Mouse (Mus musculus): ENCODE data around the gene Zfp652.
A peak's percentile ranks its signal among the peaks of the same experiment; 100 is the strongest.
"Not testable (repeated sequence)": the region's sequence is repeated elsewhere in the genome, so short reads cannot be mapped to it uniquely, and the experiment has no call there.

Zfp652 gene

DNA sequence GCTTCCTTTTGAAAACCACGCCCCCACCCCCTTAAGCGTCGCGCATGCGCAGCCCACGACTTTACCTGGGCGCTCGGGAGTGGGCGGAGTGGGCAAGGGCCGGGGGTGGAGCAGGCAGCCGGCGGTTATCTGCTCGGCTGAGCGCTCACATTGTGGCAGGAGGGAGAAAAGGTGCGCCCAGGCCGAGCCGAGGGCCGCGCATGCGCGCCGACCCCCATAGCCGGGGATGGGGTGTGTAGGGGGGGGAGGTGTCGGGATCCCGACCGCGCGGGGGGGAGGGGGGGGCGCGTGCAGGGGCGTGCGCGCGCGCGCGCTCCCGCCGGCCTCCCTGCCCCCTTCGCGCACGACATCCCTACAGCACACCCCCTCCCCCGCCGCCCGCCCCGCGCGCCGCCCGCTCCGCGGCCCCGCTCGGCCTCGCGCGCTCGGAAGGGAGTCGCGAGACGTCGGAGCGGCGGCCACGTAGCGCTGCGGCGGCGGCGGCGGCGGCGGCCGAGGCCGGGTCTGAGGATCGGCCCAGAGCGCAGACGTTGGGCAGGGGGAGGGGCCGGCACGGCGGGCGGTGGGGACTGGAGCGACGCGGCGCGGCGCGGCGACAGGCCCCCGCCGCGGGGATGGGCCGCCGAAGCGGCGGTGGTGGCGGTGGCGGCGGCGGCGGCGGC lies at the start of gene Zfp652:
TSS of gene Zfp652 (plus strand) at position 111 of the 662 bp plus-strand sequence.
- DNase-seq: peak; percentile 92

DNA sequence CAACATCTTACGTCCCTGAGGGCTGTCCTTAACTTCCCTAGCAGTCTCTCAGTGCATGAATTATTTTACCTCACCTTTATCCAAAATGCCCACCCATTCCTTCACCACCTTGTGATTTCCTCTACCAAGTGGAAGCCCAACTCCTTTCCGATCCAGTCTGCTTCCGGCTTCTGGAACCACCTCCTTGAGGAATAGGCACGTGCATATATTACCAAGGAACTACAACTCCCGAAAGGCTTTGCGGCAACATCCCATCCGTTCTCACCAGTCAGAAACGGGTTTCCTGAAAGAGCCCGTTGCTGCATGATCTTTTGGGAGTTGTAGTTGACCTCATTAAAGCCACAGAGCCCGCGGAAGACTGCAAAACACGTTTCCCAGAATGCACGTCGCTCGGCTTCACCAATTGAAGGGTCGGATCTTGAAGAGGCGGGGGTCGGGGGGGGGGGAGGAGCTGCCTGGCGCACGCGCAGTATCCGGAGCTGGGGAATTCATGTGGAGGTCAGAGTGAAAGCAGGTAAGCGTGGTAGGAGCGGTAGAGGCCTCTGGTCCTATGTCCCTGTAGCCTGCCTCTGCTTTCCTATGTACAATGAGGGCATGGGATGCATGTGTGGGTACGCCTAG lies 45.8 kb upstream of the Zfp652 start, which contains the start of gene Phb:
TSS of gene Phb (plus strand) at position 429 of the 621 bp plus-strand sequence.
- peak; percentile 95 for DNase-seq

DNA sequence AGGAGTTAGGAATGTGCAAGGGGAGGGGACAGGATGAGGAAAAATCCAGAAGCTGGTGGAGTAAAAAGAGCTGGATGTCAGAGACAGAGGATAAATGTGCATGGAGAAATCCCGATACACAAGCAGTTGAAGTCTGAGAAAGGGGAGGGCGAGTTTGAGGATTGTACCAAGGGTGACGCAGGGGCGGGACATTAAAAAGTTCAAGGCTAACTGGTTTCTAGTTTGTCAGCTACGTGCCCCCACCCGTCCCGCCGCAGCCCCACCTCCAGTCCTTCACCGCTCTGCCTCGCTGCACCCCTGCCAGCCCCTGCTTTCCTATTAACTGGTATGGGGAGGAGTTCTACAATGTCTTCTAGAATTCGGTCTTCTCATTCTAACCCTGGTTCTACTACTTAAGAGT lies 45.3 kb upstream of the Zfp652 start:
- DNase-seq: peak; percentile 73

DNA sequence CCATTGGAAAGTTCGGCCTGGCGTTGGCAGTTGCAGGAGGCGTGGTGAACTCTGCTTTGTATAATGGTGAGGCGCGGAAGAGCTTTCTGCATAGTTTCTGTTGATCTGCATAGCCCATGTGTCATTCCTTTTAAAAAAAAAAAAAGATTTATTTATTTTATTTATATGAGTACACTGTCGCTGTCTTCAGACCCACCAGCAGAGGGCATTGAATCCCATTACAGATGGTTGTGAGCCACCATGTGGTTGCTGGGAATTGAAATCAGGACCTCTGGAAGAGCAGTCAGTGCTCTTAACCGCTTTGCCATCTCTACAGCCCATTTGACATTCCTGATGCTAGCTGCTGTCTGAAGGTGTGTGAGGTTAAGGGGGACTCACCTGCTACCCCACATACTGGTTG lies 44.4 kb upstream of the Zfp652 start:
- not testable (repeated sequence) for DNase-seq

DNA sequence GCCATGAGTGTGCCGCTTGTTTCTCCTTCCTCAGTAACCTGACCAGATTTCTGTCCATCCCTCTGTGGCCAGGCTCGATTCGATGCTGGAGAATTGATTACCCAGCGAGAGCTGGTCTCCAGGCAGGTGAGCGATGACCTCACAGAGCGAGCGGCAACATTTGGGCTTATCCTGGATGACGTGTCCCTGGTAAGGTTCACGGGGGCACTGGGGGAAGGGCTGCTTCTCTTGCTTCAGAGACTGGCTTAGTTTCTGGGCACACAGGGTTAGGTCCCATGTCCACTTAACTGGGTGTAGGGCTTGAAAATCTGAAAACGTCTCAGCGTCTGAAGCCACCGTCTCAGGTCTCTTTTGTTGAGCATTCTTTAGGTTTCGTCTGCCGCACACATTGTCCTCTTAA lies 37.0 kb upstream of the Zfp652 start:
- no peak for DNase-seq

DNA sequence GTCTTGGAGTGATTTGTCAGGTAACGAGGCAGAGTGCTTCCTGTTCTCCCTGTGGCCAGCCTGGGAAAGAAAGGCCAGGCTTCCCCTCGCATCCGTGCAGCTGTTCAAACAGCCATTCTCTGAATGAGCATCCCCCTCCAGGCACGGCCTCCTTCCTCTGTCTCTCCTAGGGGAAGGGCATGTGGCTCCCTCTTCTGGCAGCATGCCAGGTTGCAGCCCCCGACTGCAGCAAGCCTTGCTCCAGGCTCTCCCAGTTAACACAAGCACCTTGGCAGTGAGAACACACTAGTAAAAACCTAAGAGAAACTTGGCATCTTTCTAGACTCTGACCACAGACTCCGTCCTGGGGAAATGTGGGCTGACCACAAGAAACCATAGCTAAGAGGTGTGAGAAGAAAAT lies 36.2 kb upstream of the Zfp652 start:
- DNase-seq: peak; percentile 87

DNA sequence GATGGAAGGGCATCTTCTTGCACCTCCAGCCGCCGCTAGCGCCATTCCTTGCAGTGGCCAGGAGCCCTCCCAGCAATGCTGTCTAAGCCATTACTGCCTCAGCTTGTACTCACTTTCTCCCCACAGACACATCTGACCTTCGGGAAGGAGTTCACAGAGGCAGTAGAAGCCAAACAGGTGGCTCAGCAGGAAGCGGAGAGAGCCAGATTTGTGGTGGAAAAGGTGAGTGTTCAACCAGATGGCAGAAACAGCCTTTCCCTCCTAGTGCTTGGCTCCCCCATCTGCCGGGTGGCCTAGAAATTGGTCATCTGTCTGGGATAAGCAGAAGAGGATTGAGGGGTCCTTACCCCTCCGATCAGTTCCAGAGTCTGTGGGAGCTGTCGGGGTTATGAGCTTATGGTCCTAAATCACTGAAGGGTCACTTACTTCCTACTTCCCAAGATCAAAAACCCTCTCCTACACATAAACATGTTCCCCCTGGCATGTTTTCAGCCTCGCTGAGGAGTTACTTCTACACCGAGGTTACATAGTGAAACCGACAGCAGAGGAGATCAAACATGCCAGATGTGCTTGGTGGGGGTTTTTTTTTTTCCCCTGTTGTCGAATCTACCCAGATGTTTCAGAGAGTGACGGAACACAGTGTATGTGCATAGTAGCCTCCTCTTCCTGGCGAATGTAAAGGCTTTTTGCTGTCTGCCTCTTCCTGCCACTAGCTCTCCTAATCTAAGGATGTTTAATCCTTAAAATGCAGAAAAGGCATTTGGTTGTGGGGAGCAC lies 34.4 kb upstream of the Zfp652 start:
- DNase-seq: no peak

DNA sequence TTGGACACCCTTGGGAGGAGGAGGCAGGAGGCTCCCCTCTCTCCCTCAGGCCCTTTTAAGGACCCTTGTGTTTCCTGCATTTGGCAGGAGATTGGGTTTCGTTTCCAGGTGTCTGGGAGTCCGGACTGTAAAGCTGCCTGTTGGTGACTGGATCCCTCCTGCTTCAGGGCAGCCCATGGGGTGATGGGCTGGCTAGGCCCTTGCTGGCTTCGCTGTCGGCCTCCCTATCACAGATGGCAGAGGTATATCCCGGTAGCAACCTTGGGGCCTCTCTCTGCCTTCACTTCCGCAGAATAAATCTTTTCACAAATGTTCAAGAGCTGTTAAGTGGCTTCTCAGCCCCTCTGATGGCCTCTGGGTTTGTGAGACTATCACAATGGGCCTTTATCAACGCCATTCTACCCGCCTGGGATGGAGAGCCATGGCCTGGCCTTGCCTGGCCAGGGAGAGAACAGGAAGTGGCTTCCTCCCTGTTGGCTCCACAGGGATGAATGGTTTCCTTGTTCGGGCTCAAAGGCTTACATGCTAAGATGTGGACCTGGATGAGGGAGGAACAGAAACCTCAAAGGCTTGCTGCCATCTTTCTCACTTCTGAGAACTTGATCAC lies 30.4 kb upstream of the Zfp652 start:
- DNase-seq: no peak

DNA sequence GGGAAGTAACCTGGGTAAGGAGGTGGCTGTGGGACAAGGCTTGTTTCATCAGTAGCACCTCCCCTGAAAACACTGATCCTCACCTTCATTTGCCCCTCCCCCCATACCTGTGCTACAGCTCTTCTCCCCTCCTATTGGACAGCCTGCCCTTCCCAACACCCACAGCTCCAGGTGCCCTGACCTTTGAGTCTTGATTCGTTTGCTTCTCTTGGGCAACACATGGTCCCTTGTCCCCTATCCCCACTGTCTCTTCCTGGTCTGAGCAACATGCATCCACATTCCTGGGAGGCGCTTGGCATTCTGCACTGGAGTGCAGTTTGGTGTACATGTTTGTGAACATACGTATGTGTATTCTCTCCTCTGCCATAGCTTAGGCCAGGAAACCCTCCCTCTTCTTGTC lies 29.5 kb upstream of the Zfp652 start:
- no peak for DNase-seq

DNA sequence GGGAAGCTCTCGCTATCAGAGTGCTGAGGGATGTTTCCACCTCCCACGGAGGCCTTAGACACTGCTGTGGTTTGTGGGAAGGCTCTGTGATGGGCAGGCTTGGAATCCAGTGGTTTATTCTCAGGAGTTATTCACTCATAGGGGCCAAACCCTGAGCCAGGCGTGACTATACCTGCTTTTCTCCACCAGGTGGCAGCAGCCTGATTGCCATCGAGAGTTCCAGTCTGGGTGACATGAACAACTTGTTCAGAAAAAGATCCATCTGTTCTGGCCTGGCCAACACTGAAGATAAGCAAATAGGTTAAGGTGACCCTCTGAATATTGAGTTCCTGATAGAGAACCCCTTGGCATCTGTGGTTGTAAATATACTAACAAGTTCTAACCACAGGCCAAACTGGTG lies 26.4 kb upstream of the Zfp652 start:
- DNase-seq: peak; percentile 86

DNA sequence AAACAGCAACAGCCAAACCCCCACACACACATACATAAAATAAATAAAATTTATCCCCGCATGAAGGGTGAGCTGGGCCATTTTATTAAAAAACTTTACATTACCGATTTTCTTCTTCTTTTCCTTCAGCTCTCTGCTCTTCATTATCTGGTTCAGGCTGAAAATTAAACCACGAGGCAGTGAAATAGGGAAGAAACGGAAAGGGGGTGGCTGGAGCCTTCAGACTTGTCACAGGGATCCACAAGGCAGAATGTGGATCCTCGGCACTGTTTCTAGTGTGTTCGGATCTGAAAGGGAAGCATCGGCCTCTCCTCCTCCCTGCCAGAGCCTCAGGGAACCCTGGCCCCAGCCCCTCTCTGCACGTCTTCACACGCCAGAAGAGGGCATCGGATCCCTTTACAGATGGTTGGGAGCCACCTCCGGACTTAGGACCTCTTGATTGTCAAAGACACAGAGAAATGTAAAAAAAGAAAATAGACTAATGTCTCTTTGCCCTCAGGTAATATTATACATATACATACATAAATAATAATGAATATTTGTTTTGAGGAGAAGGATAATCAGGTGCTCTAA lies 25.3 kb upstream of the Zfp652 start:
- DNase-seq: peak; percentile 53

DNA sequence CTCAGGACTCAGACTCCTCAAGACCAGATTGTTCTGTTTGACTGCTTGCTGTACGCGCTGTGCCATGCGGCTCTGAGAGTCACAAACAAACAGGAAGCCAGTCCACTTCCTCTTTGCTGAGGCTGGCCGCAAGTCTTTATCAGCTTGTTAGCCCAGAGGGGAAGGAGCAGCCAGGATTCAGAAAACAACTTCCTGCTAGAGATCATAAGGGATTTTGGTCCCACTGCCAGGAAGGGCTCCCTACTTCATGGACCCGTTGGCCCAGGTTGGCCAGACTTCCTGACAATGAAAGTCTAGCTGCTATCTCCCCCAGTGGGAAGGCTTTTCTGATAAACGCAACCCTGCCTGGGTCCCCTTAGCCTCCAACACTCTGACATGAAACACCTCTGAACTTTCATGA lies 24.0 kb upstream of the Zfp652 start:
- DNase-seq: peak; percentile 65

DNA sequence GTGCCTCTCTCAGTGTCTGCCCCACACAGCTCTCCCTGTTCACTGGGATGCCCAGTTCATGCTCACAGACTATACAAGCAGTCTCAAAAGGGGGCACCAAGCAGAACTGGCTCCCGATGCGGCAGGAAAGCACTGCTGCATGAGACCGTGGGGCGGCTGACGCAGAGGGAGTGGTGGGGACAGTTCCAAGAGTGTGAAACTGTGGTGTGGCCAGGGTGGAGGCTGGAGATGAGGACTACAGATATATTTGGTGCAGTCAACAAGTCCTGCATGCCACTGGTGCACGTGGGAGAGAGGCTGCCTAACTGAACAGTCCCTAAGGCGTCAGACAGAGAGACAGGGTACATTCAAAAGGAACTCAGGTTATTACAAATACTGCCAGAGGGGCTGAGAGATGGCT lies 23.5 kb upstream of the Zfp652 start:
- no peak for DNase-seq

DNA sequence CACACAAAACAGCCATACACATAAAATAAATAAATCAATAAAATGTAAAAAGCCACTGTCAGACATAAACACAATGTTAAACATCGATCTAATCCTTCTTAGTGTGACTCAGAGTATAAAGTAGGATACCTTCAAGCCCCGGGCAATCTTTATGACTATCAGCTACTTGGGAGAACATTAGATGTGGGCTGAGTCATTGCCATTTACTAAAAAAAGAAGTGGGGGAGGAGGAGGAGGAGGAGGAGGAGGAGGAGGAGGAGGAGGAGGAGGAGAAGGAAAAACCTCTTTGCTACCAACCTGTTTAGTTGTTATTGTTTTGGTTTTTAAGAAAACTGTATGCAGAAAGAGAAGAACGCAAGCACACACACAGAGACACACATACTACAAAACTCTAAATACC lies 22.9 kb upstream of the Zfp652 start:
- no peak for DNase-seq

DNA sequence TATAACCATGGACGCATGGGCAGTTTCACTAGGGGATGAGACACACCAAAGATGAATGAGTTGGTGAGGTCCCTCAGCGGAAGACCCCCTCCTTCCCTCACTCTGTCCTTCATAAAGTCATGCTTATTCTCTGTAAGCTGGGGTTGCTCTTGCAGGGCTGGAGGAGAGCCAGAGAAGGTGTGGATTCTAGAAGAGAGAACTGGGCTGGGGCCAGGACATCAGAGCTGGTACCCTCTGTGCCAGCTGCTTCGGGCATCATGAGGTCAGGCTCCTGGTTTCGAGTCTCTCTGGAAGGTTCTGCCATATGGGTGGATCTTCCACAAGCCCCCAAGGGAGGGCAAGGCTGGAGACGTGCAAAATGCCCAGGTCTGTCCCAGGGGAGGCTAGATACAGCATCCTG lies 13.9 kb upstream of the Zfp652 start:
- no peak for DNase-seq

DNA sequence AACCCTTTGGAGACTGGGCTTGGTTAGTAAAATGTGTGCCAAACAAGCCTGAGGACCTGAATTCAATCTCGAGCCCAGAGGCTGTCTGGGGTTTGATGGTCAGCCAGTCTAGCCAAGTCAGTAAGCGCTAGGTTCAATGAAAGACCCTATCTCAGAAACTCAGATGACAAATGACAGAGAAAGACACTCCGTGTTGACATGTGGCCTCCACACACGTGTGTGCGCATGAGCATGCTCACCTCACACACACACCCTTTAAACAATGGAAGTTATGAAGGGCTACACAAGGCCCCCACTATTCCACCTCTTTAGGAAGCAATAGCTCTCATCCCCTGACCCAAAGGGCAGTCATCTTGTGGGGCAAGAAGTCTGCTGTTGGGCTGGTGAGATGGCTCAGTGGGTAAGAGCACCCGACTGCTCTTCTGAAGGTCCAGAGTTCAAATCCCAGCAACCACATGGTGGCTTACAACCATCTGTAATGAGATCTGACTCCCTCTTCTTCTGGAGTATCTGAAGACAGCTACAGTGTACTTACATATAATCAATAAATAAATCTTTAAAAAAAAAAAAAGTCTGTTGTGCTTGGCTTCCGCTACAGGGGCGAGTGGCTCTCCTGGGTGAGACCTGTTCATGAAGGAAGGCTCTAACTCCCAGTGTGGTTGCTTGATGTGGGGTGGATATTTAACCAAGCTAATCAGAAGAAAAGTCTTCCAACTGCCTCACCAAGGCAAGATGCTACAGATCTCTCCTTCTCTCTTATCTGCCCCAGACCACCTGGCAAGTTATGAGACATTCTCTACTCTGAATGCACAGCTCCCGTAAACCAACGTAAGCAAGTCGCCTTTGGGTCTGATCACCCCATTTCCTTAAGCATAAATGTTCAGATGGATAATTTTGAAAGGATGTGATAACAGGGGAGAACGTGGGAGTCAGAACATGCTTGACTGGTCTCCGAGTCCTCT lies 11.4 kb upstream of the Zfp652 start:
- no peak for DNase-seq

DNA sequence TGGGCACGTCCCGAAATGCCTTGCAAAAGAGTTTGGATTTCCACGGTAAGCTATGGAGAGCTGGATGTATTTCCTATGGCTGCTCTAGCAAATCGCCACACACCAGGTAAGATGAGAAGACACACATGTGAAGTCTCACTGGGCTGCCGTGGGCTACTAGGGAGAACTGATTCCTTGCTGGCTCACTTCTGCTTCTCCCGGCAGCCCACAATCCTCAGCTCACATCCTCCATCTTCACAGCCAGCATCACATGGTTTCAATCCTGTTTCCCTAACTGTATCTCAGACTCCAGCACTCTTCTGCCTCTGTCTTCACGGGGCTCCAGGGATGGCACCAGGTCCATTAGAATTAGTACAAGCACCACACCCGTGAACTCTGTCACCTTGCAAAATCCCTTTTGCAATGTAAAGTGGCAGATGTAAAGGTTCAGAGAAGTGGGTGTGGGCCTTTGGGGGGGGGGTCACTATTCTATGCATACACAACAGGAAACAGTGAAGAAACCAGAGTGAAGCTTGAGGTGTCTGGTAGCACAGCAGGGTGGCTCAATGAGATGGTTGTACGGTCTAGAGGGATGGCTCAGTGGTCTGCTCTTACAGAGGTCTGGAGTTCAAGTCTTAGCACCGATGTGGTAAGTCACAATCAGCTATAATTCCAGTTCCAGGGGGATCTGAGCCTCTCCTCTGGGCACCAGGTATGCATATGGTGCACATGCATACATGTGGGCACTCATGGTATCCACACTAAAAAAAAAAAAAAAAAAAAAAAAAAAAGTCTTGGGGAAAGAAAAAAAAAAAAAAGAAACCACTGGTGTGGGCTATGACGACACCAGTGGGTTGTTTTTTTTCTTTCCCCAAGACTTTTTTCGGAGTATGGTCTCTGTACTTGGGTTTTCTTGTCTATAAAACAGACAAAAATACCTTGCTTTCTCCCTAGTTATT lies 8.2 kb upstream of the Zfp652 start:
- DNase-seq: no peak

DNA sequence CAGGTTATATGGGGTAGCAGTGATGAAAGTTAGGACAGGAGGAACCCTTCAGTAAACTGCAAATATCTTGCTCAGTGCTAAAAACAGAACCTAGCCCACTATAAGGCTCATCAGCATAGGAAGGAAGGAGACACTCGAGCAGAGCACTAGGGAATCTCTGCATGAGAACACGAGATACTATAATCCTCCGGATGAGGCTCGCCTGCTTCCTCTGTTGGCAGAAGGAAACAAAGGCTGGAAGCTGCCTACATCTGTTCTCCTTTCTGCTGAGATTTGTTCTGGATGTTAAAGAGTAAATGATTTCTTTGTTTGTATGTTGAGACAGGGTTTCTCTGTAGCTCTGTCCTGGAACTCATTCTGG lies 7.5 kb upstream of the Zfp652 start:
- DNase-seq: no peak

DNA sequence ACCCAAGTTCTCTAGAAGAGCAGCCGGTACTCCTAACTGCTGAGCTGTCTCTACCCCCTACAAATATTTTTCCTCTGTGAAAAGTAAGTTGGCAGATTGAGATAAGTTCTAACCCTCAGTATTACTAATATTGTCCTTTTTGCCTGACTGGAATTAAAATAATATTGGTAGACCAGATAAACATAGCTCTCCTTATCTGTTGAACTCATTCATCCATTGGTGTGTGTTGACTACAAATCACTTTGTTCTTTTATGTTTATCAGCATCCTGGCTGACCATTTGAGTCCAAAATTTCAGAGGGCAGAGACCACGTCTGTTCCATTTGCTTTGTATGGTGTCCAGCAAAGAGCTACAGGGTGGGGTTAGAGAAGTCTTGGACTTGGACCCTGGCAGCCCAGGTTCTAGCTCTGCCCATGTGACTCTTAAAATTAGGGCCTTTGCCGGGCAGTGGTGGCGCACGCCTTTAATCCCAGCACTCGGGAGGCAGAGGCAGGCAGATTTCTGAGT lies 2.9 kb upstream of the Zfp652 start:
- DNase-seq: no peak

DNA sequence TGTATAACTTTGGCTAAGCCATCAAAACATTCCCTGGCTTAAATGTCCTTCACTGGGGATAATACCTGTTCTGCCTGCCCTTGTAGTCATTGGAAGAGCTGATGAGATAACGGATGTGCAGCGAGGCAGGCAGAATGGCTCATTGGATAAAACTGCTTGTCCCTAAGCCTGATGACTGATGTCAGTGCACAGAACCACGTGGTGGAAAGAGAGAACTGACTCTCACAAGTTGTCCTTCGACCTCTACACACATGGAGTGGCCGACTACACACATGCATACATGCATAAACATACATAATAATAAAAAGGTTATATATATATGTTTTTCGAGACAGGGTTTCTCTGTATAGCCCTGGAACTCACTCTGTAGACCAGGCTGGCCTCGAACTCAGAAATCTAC lies 2.0 kb upstream of the Zfp652 start:
- DNase-seq: no peak

DNA sequence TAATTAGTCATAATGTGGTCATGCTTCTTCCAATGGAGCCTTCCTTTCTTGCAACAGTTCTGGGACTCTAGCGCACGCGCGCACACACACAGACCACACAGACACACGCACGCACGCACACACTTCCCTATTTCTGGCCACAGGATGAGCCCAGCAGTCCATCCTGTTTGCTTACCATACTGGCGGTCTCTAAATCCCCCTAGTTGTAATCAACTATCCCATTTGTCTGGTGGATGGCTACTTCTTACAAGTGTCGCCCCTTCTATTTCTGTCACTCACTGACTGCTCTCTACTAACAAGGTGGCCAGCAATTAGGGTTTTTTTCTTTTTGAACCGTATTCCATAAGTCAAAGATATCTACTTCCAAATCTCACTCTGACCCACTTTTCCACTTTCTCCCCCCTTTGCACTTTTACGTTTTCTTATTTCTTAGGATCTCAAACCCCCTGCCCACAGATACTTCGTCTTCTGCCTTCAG lies 349 bp upstream of the Zfp652 start:
- peak; percentile 59 for DNase-seq
